Mouse (Mus musculus) cerebellum, postnatal 10 days (tissue): ENCODE measurements around the gene Fam107b.
"Not testable (repeated sequence)": the region's sequence is repeated elsewhere in the genome, so short reads cannot be mapped to it uniquely, and the experiment has no call there.

Experiments used
- DNase-seq, 2 experiments: peaks; one replicate each; pipeline ENCODE4 v3.0.0; 2021; ENCODE audit warnings: mixed read lengths in 2 of 2

Gene Fam107b

DNA sequence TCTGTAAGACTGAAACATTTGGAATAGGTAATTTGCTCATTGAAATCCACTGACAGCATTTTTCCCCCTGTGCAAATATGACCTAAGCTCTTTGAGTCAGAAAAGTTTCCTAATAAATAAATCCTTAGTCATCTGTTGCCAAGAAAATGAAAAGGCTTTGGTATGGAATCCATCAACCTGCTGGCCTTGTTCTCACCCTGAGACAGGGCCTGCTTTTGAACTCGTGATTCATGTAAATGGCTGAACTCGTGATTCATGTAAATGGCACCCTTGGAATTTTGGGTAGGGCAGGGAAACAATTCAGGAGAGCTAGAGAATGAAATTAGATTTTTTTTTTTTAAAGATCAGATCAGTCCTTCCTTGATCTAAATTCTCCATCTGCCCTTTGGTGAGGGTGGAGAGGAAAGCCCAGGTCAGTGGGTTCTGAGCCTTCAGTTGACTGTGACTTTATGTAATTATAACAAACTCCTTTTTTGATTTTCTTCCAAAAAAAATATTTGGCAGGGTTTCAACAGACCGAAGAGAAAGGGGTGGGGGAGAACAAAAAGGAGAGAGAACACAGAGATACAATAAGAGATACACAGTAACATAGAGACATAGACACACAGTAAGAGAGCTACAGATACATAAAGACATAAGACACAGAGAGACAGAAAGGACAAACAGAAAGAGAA, 142.2 kb downstream of the Fam107b start:
- DNase-seq, result no peak

DNA sequence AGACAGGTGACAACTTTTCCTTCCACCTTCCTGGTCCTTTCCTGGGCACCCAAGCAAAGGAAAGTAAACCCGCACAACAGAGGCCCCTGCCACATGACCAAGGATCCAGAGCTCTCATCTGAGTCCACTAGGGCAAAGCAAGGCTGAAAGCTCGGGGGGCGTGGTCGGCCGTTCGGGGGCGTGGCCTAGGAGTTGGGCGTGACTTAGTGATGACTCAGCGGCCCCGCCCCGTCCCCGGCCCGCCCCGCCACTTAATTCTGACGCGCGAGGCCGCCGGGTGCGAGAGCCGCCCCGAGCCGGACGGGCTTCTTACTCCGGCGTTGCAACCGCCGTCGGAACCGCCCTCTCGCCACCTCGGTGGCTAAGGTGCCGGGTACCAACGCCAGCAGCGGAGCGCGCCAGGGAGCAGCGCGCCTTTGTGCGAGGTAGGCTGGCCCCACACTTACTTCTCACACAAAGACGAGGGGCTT, 143.0 kb downstream of the Fam107b start:
- DNase-seq, result peak; percentile 99 to 100

DNA sequence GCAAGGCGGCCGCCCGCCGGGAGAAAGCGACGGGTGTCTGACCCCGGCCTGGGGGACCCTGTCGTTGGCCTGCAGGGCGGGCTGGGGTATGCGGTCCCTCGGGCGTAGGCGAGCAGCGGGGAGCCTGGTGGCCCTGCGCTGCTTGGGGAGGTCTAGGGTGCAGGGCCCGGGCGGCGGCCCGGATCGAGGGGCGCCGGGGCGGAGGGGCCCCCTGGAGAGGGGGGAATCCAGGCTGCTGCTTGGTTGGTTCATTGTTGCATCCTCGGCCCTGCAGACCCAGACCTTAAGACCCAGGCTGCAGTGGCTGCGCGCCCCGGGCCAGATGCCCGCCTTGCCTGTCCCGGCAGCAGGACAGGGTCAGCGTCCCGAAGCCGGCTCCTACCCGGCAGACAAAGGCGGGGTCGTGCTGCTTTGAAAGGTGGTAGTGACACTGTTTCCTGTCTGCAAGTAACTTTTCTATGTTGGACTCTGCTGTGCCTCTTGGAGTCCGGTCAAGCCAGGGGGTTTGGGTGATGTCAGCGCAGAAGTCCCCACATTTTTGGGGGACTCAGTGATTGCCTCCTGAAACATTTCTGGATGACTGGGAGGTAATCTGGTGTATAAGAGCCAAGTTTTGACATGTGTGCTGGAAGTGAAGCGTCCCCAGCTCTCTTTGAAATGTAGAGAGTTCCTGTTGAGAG, 143.5 kb downstream of the Fam107b start:
- DNase-seq, result peak; percentile 62 to 68

DNA sequence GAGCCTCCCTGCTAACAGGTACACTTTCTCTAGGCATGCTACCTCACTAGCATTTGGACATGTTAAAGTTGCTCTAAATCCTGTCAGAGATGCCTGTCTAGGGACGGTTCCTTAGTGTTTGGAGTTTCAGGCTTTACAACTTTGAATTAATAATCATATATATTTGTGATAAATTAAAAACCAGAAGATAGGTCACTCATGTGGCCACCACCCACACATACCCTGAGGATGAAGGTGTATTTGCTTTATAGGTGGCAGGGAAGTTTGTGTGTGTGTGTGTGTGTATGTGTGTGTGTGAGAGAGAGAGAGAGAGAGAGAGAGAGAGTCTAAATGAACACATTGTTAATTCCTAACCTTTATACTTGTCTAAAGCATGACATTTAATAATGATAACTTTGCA, 144.2 kb downstream of the Fam107b start:
- no peak for DNase-seq

DNA sequence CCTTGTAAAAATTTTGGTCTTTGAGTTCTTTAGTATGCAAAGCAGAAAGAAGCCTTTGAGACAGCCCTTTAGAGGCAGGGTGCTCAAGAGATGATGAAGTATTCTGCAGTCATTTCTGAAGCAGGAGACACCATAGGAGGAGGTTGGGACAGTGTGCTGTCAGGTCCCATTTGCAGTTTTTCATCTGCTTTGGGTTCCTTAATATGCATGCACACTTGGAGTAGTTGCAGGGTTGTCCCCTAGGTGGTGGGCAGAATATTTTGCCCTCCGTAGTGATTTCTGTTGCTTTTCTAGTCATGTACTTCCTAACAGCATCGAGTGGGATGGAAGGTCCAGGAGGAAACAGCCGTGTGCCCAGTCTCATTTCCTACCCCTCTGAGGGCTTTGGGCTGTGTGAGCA, 145.1 kb downstream of the Fam107b start:
- DNase-seq, result no peak

DNA sequence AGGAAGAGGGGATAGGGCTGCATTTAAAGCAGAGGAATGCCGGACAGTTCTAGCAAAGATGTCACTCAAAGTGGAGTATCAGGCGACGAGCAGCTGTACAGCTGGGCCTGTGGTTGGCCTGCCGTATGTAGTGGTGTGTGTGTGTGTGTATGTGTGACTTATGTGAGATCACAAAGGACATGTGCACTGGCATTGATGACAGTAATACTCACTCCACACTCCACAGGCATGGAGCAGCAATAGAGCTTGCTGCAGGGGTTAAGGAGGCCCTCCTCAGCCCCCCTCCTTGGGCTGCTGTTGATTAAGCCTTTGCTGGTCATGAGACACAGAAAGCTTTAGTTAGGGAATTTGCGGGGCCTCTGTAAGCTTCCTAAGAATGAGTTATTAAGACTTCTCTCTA, 147.0 kb downstream of the Fam107b start:
- DNase-seq, result no peak

DNA sequence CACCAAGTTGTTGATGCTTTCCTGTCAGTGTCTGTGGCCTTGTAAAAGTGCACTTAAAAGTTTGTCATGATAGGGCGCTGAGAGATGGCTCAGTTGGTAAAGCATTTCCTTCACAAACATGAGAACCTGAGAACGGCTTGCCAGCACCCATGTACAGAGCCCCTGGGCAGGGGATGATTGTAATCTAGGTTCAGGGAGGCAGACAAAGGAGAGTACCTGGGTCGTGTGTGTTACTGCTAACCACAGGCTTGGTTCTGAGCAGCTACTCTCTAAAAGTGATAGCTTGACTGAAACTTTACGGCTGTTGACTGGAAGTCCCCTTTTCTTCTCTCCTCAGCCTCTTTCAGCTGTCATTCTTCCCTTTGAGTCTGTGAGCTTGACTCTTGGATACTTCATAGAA, 147.6 kb downstream of the Fam107b start:
- DNase-seq, result no peak

DNA sequence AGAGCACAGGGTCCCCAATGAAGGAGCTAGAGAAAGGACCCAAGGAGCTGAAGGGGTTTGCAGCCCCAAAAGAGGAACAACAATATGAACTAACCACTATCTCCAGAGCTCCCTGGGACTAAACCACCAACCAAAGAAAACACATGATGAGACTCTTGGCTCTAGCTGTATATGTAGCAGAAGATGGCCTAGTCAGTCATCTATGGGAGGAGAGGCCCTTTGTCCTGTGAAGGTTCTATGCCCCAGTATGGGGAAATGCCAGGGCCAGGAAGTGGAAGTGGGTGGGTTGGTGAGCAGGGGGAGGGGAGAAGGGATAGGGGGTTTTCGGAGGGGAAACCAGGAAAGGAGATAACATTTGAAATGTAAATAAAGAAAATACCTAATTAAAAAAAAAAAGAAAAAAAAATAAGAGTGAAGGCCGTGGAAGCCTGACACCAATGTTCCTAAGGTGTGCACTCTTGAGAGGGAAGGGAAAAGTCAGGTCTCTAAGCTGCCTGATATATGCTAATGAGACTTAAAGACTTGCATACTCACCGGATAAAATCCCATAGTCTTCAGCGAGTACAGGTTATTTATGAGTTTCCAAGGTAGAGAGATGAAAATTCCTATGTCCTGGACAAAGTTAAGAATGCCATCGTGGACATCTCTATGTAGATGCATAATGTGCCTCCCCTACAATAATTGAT, 149.3 kb downstream of the Fam107b start:
- not testable (repeated sequence) for DNase-seq

DNA sequence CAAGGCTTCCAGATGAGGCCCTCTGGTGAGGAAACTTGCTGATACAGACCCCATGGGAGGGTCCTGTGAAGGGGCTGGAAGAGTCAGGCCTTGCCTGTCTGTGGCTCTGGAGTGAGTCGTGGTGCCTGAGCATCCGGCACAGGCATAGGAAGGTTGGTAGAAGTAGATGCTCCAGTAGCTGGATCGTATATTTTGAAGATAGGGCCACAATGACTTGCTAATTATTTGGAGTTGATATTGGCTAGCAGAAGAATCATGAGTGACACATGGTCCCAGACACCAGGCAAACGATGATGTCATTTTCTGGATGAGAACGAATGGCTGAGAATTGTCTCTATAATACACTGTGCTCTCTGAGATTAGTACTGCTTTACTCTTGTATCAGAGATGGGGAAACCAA, 150.8 kb downstream of the Fam107b start:
- no peak for DNase-seq

DNA sequence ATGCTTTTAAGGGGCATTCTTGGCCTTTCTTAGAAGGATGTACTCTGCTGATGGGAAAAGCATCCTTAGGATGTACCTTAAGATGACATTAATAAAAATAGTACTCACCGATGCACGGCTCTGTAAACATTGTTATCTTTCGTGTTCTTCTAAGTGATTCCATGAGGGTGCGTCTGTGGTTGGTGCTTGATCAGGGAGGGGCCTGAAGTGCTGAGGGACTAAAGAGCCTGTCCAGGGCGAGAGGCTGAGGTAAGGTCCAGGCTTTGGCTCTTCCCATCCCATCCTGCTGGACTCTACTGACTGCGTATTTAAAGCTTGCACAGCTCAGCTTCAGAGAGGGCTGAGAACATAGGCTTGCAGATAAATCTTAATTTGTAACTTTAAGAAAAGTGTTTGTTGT, 151.7 kb downstream of the Fam107b start:
- no peak for DNase-seq

DNA sequence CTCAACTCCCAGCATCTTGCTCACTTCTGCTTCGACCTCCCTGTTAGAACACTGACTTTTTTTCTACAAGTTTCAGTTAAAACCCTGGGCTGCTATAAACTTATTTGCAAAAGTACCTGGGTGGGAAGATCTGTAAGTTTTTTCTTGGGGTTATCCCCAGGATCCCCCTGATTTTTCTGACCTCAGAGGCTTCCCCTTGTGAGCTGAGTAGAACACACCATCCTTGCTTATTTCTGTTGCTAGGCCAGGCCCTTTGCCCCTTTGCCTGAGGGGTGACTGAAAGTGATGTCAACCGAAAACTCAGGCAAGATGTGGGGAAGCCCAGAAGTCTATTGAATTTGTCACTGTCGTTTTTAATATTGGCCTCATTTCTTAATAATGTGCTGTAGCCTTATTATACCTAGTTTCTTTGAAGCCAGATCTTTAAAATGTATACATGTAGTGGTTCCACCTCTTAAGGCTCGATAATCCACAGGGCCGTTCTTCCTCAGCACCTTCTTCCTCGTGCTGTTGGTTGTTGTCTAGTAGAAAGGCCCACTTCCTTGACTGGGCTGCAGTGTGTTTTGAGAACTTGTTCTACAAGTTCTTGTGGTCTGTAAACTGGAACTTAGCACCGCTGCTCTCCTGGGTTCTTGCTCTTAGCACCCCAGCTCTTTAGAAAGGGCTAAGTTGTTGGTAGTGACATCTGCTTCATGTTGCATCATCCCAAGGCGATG, 153.3 kb downstream of the Fam107b start:
- DNase-seq, result no peak

DNA sequence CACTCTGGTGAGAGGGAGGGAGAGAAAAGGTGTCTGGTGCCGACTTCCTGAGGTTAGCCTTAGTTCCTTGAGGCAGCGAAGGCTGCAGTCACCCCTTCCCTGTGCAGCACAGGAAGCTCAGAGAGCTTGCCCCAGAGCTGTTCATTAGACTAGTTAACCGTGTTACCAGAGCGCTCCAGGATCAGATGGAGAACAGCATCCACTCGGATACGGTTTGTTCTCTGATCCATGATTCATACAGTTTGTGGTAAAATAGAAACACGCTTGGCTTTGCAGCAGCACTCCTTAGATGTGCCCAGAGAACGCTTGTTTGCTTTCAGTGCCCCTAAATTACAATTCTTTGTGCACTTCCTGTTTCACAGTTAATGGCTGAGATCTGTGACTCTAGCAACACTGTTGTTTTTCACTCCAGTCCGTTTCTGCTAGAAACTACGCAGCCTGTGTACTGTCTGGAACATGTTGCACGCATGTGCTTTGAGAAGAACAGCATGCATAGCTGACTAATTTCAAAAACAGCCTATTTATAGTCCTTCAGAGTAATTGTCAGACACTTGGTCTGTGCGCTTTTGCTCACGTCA, 156.3 kb downstream of the Fam107b start:
- DNase-seq, result no peak

DNA sequence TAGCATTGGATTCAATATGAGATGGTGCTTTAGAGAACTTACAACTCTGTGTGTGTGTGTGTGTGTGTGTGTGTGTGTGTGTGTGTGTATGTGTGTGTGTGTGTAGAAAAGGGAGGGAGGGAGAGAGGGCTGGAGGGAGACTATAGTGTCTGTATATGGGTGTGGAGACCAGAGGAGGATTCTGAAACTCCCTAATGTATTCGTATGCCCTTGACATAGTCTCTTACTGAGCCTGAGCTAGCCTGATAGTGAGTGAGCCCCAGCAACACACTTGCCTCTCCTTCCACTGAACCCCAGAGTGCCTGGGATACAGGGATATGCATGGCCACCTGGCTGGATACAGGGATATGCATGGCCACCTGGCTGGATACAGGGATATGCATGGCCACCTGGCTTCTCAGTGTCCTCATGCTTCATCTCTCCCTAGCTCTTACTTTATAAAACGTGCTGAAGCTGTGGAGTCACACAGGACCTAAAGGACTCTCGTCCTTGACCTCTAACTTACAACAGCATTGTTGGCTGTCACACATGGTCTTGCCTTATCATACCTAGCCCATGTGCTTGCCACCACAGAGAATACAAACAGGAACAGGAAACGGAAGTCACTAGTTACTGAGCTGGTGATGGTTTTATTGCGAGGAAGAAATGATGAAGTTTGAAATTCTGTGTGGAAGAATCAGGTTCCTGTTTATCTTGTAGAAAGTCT, 157.1 kb downstream of the Fam107b start:
- no peak for DNase-seq

DNA sequence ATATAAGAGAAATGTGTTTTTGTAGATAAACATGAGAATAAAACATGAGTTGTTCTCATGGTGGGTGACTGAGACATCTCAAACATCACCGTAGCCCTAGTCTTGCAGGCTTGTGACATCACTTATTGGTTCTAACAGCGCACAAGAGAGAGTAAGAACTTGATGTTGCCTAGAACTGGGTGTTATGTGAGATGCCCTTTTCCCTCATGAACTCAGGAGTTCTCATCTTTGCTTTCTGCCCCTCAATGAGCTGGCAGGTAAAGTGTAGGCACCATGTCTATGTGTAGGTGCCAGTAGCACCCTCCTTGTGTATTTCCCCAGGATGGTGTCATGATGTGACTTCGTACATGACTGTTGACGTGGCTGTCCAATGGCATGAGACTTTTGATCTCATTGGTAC, 157.8 kb downstream of the Fam107b start:
- DNase-seq, result no peak

DNA sequence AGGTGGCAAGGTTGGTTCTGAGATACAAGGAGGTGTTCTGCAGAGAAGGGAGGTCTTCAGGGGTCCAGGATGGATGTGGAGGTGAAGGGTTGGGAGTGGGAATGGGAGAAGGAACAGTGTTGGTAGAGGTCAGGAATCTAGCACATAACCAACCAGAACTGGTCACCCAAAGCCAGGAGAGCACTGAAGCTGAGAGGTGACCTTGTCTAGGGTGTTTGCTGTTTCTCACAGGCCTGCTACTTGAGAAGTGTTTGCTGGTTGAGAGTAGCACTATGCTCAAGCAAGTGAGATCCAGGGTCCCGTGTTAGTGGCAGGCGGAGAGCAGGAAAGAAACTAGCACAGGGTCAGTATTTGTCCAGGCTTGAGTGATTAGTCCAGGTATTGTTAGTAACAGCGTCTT, 159.3 kb downstream of the Fam107b start:
- DNase-seq, result no peak

DNA sequence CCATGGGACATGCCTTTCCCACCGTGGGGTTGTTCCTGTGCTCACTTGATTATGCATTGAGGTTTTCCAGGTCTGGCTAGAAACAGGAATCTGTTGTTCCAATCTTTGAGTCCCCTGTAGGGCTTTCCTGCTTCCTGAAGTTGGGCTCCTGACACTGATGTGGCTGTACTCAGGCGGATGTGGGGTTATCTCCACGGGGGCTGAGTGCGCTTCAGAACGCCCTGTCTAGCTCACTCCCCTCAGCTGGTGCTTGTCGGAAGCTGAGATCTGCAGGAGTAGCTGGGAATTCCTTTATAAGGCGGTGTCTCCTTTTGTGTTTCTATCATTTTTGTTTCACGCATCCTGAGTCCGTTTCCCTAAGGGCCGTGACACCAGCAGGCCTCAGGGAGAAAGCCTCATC, 160.5 kb downstream of the Fam107b start:
- no peak for DNase-seq

DNA sequence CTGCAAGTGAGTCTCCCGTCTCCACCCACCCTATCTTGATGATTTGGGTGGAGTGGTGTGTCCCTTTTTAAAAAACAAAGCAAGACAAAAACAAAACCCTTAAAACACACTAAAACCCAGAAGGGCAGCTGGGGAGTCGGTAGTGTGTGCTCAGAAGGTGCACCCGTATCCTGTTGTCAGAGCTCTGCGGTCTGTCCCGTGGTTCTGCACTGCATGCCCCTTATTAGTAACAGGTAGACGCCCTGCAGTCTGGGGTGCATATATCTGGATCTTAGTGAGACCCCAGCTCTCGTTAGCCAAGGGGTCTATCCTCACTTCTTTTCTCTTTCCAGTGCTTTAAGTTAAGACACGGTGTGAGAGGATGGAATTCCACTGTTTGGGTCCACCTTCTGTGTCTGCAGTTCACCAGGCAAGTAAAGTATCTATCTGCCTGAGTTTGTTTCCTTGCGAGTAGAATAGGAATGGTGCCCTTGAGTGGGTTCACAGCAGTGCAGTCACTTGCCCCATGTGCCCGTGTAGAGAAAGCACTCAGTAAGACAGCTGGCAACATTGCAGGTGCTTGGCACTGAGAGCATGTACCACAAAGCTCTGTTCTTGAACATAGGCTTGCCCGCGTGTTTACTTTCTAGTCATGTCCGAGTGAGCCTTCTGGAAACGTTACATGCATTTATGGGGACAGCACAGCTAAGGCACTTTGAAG, 161.2 kb downstream of the Fam107b start:
- peak; percentile 77 to 85 for DNase-seq

DNA sequence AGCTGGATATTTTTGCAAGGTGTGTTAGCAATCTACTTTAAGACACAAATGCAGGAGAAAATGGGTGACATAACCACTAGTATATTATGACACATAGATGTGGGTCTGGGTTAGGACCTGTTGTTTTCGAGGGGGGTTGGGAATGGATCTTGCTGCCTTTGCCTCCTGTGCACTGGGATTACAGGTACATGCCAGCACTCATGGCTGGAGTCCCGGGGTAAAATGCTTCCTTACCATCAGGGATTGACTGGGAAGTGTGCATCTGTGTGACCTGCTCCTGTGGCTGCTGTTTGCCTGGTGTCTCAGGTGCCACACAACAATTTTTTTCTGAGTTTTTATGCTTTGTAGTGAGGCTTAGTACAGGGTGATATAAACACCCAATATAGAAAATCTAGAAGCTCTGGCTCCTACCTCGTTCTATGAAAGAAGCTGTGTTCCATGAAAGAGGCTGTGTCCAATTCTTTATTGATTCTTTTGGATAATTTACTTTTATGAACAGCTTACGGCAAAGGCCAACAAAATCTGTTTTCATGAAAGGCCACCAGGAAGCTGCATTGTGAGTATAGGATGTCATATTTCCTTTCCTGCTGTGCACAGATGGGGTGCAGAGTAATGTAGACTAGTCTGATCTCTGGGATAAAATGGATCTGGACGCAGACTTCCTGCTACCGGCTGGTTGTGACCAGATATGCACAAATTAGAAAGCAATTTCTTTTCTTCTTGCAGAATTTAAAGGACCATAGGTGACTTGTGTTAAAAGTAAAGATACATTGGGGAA, 167.8 kb downstream of the Fam107b start:
- peak; percentile 42 to 46 for DNase-seq

DNA sequence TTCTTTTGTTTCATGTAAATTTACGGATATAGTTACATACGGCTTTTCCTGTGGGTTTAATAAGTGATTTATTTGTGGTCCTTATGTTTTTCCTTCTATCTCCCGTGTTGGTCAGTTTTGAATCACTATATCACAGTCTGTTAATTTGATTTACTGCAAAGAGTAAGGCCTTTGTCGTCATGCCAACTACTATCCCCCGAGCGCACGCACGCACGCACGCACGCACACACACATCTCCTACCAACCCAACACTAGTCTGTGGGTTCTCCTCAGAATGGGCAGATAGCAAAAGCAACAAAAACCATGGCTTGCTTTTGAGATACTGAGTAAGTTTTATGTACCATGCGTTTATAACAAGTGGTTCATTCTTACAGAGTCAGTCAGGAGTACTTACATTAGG, 168.4 kb downstream of the Fam107b start:
- DNase-seq, result peak; percentile 40 to 55

DNA sequence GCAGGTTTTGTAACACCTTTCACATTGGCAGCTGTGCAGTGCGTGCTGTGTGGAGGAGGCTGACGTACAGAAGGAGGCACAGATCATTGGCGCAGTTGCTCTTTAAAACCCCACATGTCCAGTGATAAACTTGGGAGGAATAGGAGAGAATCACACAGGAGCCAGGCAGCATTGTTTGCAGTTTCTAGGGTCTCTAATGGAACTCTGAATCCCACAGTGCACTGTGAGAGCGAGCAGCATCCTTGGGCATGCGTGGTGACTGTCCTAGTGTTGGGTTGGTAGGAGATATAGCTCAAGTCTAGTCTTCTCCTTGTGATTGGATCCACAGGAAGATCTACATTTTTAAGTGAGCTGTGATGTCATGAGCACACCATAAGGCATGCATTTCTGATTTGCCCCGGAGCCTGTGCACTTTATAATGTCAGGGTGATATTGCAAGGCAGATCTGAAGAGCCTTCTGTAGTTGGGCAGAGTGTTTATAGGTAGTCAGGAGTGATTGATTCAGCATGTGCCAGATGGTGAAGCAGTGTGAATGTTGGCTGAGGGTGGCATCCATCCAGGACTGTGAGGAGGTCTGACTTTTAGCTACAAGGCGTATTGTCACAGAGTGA, 169.2 kb downstream of the Fam107b start:
- peak; percentile 95 for DNase-seq
